Mouse (Mus musculus): ENCODE results near the gene Cgnl1.

Cgnl1 gene

GRCm38 (mm10) chr9:71672495-71672894 is 98.9 kb downstream of the Cgnl1 start:
- DNase-seq (ENCODE audit: low read depth, low spot score), result no peak

- DNase-seq (ENCODE audit: low read depth, low spot score), result no peak
Measured at GRCm38 (mm10) chr9:71670677-71671076, 100.7 kb downstream of the Cgnl1 start.

GRCm38 (mm10) chr9:71667616-71668015 is 103.8 kb downstream of the Cgnl1 start:
- DNase-seq (ENCODE audit: low read depth, low spot score), result no peak

GRCm38 (mm10) chr9:71666432-71666831 is 105.0 kb downstream of the Cgnl1 start:
- no peak for DNase-seq (ENCODE audit: low read depth, low spot score)

- DNase-seq (ENCODE audit: low read depth, low spot score), result no peak
Measured at GRCm38 (mm10) chr9:71665493-71665892, 105.9 kb downstream of the Cgnl1 start.

- no peak for DNase-seq (ENCODE audit: low read depth, low spot score)
Measured at GRCm38 (mm10) chr9:71664855-71665254, 106.5 kb downstream of the Cgnl1 start.

GRCm38 (mm10) chr9:71663421-71664217 is 107.8 kb downstream of the Cgnl1 start:
- DNase-seq (ENCODE audit: low read depth, low spot score), result no peak

- no peak for DNase-seq (ENCODE audit: low read depth, low spot score)
Measured at GRCm38 (mm10) chr9:71660540-71660939, 110.9 kb downstream of the Cgnl1 start.

GRCm38 (mm10) chr9:71659681-71660080 is 111.7 kb downstream of the Cgnl1 start:
- DNase-seq (ENCODE audit: low read depth, low spot score), result no peak

GRCm38 (mm10) chr9:71657199-71657598 is 114.2 kb downstream of the Cgnl1 start:
- no peak for DNase-seq (ENCODE audit: low read depth, low spot score)

- DNase-seq (ENCODE audit: low read depth, low spot score), result no peak
Measured at GRCm38 (mm10) chr9:71654861-71655260, 116.5 kb downstream of the Cgnl1 start.

- no peak for DNase-seq (ENCODE audit: low read depth, low spot score)
Measured at GRCm38 (mm10) chr9:71646115-71646514, 125.3 kb downstream of the Cgnl1 start.

- DNase-seq (ENCODE audit: low read depth, low spot score), result no peak
Measured at GRCm38 (mm10) chr9:71643611-71644010, 127.8 kb downstream of the Cgnl1 start.

GRCm38 (mm10) chr9:71642270-71642669 is 129.1 kb downstream of the Cgnl1 start:
- DNase-seq (ENCODE audit: low read depth, low spot score), result no peak

GRCm38 (mm10) chr9:71640361-71640927 is 131.0 kb downstream of the Cgnl1 start:
- DNase-seq (ENCODE audit: low read depth, low spot score), result no peak

- DNase-seq (ENCODE audit: low read depth, low spot score), result no peak
Measured at GRCm38 (mm10) chr9:71638198-71638597, 133.2 kb downstream of the Cgnl1 start.

GRCm38 (mm10) chr9:71636854-71637253 is 134.5 kb downstream of the Cgnl1 start:
- no peak for DNase-seq (ENCODE audit: low read depth, low spot score)

GRCm38 (mm10) chr9:71635627-71636026 is 135.8 kb downstream of the Cgnl1 start:
- no peak for DNase-seq (ENCODE audit: low read depth, low spot score)

GRCm38 (mm10) chr9:71634916-71635315 is 136.5 kb downstream of the Cgnl1 start:
- no peak for DNase-seq (ENCODE audit: low read depth, low spot score)

GRCm38 (mm10) chr9:71628921-71629320 is 142.5 kb downstream of the Cgnl1 start:
- DNase-seq (ENCODE audit: low read depth, low spot score), result no peak

GRCm38 (mm10) chr9:71628286-71628685 is 143.1 kb downstream of the Cgnl1 start:
- DNase-seq (ENCODE audit: low read depth, low spot score), result no peak

GRCm38 (mm10) chr9:71625961-71626360 is 145.4 kb downstream of the Cgnl1 start:
- DNase-seq (ENCODE audit: low read depth, low spot score), result no peak

GRCm38 (mm10) chr9:71624793-71625495 is 146.5 kb downstream of the Cgnl1 start:
- no peak for DNase-seq (ENCODE audit: low read depth, low spot score)
